In the genomic region with DNA sequence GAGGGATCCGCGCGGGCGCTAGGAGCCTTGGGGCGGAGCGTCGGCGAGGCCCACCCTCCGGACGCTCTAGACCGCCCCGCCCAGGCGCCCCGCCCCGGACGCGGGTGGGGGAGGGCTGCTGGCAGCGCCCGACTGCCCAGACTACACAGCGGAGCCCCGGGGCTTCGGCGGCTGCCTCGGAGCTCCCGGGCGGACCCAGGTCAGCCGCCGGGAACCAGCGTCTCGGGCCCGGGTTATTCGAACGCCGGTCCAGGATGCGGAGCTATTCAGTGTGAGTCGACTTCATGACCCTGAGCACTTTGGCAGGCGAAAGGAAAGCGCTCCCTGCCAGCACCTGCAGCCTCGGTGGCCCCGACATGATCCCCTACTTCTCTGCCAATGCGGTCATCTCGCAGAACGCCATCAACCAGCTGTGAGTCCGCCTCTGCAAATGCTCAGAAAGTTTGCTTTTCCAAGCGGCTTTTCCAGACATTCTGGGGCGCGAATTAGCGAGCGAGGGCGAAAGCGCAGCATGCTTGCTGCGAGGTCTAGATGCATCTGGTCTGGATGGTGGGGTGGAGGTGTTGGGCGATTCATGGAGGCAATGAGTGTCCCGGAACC, we compare ENCODE assay signal across 8 mouse cellular contexts.
DNase-seq lines count a peak whose midpoint lies in the region; ATAC-seq lines count a peak whose summit lies in the region.

No protein-coding gene starts in this region.

- intact Hi-C loops in left cerebral cortex, postnatal 10 days (cut with DNase I), result no loop called here

- ATAC-seq in megakaryocyte progenitor cell, adult 5-6 weeks (replicated peaks; ENCODE audit: poor library complexity), result peak; percentile 97

- peak; percentile 96 to 98 for DNase-seq in adrenal gland, adult 18-20 months (ENCODE audit: low spot score in 2 of 2)
- DNase-seq in embryo, embryonic 10 days (ENCODE audit: low spot score), result peak; percentile 82
- DNase-seq in gastrocnemius, postnatal 10 days, result peak; percentile 94
- DNase-seq in induced T-regulatory cell, adult 2 months (ENCODE audit: low read depth), result peak; percentile 93
- DNase-seq in left cerebral cortex, postnatal 10 days (ENCODE audit: extremely low spot score in 1 of 2, low spot score in 2 of 2), result peak; percentile 68 to 94
- DNase-seq in right cerebral cortex, postnatal 10 days (ENCODE audit: low spot score in 2 of 2), result peak; percentile 81 to 85
- peak; percentile 95 for DNase-seq in urinary bladder, postnatal 25 days (ENCODE audit: low spot score)

Comparison
In these comparisons a context has a peak if more than half of its experiments do, and no peak if none do; other contexts are left out.
1. Peak in every context shown above with its lines: DNase-seq and ATAC-seq.